Mouse (Mus musculus): ENCODE measurements at regions not wholly inside any gene's neighbourhood (a gene's known extent, or its start where the extent isn't known, plus 50 kb on each side); places are given as distances from the start of the nearest gene placed in this dataset.

GRCm38 (mm10) chr5:47334299-47334698 lies 648.6 kb upstream of the Slit2 start:
- no peak for DNase-seq (ENCODE audit: extremely low read depth, low read depth)

GRCm38 (mm10) chr5:47336511-47336910 lies 646.4 kb upstream of the Slit2 start:
- DNase-seq (ENCODE audit: extremely low read depth, low read depth), result no peak

GRCm38 (mm10) chr5:47339807-47340206 lies 643.1 kb upstream of the Slit2 start:
- no peak for DNase-seq (ENCODE audit: extremely low read depth, low read depth)

DNA sequence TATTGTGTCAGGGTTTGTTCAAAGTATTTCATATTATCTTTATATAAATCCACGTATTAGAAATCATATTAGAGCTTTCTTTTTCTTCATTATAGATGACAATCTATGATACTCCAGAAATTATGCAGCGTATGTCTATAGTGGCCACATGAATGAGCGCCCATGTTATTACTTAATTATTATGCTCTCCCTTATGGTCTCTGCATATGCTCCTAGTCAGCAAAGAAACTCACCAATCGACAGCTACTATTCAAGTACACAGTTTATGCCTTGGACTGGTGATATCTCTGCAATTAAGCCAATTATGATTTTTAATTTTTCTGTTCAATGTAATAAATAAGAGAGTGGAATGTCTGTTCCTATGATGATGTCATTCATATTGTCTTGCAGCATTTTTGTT lies 612.8 kb upstream of the Slit2 start:
- DNase-seq (ENCODE audit: extremely low read depth, low read depth), result no peak

DNA sequence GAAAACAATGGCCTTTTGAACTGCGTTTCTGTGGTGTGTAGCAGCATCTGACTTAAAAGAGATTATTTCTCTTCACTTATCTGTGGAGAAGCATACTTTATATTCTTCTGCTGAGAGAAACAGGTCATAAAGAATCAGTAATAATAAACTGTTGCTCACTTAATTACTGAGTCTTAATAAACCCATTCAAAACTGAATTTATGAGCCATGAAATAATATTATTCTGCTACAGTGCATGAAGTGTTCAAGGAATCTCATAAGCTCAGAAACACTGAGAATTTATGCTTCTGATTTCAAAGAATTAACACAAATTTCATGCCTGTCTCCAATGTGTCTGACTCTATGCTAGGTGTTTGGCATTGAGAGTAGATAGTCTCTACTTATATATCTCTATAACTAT lies 597.0 kb upstream of the Slit2 start:
- DNase-seq (ENCODE audit: extremely low read depth, low read depth), result no peak

DNA sequence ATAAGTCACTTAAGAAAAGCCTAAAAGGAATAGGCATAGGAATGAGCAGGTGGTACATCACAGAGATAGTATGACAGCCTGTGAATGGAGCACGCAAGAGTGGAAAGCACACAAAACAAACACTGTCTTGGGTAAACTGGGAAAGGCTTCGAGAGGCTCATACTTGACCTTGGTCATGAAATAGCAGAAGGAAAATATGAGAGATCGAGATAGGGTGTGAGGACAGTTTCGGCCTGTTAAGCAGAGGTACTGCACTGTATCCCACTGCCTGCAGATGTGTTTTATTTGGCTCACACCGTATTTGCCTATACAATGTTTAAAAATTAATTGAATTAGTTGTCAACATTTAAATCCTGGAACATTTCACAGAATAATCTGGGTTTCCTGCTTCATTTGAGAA lies 596.2 kb upstream of the Slit2 start:
- no peak for DNase-seq (ENCODE audit: extremely low read depth, low read depth)

DNA sequence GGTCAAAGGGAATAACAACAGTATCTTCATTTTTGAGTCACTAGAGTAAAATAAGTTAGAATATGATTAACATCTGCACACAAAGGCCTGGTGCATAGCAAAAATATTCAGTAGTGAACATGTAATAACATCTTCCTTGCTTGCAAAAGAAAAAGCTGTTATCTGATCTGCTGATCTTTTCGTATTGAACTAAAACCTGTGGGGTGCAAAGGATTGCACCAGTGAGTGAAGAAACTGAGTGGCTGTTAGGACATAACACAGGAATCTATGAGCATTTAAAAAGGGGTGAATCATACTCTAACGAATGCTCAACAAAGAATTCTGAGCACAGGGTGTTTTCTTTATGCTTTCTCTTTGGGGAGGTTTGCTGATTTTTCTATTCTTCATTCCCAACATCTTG lies 592.2 kb upstream of the Slit2 start:
- DNase-seq (ENCODE audit: extremely low read depth, low read depth), result no peak

DNA sequence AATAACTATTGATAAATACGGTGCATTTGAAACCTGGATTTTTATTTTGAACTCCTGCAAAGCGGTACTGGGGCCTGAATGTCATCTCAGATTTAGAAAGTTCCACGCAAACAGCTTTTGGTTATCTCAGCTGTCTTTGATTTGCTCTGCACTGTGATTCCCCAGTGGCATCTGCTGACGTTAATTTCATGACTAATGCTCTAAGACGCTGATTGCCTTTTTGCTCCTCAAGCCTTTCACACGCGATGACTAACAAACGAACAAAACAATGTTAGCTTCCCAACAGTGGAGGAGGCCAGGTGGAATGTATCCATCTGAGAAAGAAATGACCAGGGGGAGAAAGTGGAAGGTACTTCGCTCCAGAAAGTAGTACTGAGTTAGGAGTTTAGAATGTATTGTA lies 586.1 kb upstream of the Slit2 start:
- DNase-seq (ENCODE audit: extremely low read depth, low read depth), result no peak

GRCm38 (mm10) chr5:47421916-47422315 lies 561.0 kb upstream of the Slit2 start:
- DNase-seq (ENCODE audit: extremely low read depth, low read depth), result no peak

GRCm38 (mm10) chr5:47426040-47426439 lies 556.9 kb upstream of the Slit2 start:
- DNase-seq (ENCODE audit: extremely low read depth, low read depth), result no peak

GRCm38 (mm10) chr5:47426467-47426866 lies 556.5 kb upstream of the Slit2 start:
- DNase-seq (ENCODE audit: extremely low read depth, low read depth), result no peak

DNA sequence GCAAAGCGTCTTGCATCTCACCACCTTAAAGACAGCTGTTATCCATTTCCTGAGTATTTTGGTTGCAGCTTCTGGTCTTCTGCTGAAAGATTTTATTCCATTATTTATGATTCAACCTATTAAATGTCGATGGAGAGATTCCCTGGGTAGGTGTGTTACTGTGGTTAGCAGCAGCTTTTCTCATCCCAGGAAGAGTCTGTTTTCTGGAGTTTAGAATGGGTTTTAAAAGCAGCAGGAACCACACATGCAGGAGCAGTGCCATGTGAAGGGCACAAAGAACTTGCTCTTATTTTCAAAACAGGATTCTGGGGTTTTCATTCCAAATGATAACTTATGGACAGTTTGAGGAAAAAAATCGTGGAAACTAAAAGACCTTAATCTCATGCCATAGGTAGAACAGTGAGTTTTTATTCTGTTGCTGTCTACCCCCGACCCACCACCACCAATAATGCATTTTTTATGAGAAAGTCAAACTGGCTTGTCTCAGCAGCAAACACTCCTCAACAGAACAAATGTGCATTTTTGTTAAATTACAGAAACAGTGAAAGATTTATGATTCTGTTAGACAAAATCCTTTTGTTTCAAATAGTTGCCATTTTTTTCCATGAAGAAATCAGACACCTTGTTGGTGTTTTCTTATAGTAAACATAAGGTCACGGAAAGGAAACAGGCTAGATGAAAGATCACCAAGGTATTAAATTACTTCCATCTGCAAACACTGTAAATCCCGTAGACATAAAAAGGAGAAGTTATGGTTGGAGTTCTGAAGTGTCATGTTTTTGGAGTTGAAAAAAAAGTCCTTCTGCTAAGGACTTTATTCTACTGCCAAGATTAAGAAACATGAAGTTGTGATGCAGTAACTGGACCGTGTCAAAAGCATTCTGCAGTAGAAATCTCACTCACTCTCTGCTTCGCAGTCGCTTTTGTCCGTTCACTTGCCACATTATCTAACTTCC lies 553.4 kb upstream of the Slit2 start:
- no peak for DNase-seq (ENCODE audit: extremely low read depth, low read depth)

DNA sequence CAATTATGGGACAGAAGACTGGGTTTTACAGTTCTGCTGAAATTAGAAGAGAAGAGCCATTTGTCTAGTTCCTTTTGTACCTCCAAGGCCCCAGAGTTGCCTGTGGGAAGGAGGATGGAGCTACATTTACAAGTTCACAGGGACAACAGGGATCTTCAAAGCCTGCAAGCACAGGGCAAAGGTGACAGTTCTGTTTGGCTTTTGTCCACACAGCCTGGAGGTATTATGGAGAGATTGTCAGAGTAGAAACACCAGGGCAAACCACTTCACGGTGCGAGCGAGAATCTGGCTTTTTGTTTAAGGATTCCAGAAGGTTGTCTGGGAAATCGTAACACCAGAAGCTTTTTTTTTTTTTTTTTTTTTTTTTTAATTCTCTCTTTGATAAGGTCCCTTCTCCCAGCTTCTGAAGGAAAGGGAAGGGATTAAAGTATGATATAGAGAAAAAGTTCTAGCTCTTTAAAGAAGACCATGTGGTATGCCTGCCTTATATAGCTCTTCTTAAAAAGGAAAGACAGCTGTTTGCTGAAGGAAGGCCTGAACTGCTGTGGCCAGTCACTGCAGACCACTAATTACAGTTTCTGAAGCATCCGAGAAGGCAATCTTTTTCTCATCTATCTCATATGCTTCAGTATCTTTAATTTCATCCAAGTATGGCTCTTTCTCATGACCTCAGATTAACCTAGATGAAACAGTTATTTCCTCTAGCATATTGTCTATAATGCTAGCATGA lies 551.2 kb upstream of the Slit2 start:
- DNase-seq (ENCODE audit: extremely low read depth, low read depth), result no peak

GRCm38 (mm10) chr5:47436455-47436854 lies 546.5 kb upstream of the Slit2 start:
- DNase-seq (ENCODE audit: extremely low read depth, low read depth), result no peak

DNA sequence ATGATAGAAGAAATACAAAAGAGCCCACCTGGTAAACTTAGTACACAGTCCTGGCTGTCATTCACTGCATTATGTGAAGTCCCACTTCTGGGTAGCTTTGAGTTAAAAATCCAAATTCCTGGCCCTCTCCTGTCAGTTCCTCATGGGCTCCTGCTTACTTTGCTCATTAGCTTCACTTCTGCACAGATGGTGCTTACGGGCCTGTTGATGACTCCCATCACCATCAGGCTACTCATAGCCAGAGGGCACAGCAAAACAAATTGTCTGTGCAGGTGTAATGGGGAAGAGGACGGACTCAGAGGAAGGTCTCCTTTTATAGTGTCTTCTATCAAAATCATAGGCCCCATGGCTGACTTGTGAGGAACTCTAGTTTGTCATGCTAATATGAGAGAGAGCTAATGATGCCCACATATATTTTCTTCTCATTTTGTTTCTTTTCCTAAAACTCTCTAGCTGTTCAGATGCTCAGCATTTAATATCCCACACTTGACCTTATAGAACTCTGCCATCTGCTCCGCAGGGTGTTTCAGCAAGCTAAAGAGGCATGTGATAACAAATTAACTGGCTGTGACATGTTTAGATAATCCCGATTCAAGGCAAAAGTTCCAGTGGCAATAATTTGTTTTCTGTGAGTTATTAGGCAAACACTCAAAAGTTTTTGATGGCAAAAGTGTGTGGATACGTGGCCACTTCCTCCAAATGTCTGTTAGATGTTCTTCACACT lies 536.5 kb upstream of the Slit2 start:
- DNase-seq (ENCODE audit: extremely low read depth, low read depth), result no peak

DNA sequence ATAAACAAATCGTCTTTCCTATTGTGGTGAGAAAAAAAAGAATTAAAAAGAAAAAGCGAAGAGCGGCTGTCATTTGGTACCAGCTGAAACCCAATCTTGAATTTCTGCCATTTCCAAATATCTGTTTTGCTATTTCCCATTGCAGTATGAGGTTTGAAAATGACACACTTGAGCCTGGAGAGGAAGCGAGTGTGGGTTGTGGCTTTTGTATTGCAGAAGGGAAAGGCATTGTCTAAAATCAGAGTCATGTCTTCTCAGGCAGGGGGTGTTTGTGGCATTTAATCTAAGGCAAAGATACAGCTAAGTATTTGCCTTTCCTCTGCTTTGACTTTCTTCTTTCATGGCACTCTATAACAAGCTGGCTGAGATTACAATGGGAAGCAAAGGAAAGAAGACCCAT lies 518.1 kb upstream of the Slit2 start:
- no peak for DNase-seq (ENCODE audit: extremely low read depth, low read depth)

GRCm38 (mm10) chr5:47469394-47469793 lies 513.5 kb upstream of the Slit2 start:
- peak; percentile 34 for DNase-seq (ENCODE audit: extremely low read depth, low read depth)

GRCm38 (mm10) chr5:47472027-47472825 lies 510.7 kb upstream of the Slit2 start:
- no peak for DNase-seq (ENCODE audit: extremely low read depth, low read depth)

- no peak for DNase-seq (ENCODE audit: extremely low read depth, low read depth)
Measured at GRCm38 (mm10) chr5:47479908-47480307, 503.0 kb upstream of the Slit2 start.

GRCm38 (mm10) chr5:47496218-47496617 lies 486.7 kb upstream of the Slit2 start:
- no peak for DNase-seq (ENCODE audit: extremely low read depth, low read depth)

DNA sequence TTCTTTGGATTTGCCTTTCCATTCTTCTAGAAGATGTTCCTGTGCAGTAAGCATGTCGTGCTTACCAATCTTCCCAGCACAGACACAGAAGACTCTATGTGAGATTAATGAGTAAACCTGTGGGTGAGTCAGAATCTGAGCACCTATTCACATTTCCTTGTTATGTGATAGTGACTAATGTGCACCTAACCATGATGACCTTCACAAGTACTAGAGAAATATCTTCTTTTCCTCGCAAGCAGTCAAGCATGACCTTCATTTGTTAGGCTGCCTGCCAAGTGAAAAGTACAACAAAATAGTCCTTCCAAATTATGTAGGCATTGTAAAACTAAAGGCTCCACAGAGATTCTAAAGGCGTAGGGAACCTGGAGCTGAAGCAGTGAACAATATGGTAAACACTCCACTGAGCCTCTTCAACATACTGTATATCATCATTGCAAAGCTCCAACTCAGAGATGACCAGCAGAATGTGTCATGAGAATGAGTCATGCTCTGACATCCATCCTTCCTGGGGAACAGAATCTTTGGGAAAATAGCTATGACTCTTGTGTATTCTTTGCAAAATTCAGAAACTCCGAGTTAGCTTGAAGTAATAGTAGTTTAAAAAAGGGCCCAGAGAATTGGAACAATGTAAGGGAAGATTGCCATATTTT lies 480.0 kb upstream of the Slit2 start:
- no peak for DNase-seq (ENCODE audit: extremely low read depth, low read depth)
